Mouse (Mus musculus) spleen, adult 2 months (tissue): ENCODE measurements around the gene Zfand2b.

Experiments used
- CTCF ChIP-seq: fragments of 200-500 bp; IDR thresholded peaks from 2 replicates; pipeline ENCODE4 v1.5.1; 2011; ENCODE audit warnings: mild to moderate bottlenecking, inconsistent platforms; ENCODE audit not compliant: insufficient read depth, insufficient read length, insufficient replicate concordance; ENCODE audit errors: extremely low read depth
- POLR2A ChIP-seq: fragments of 200-500 bp; IDR thresholded peaks from 2 replicates; pipeline ENCODE4 v1.6.1; 2011; ENCODE audit warnings: low read depth, low read length, inconsistent platforms

GRCm38 (mm10) chr1:75128641-75129040 lies 39.8 kb upstream of the Zfand2b start:
- TF ChIP-seq CTCF (no peak), POLR2A (no peak)
